Mouse (Mus musculus) NIH3T3 (cell line): ENCODE data around the gene Ccdc9b.
A peak's percentile ranks its signal among the peaks of the same experiment; 100 is the strongest.

Experiments
- DNase-seq: peaks from one replicate; pipeline ENCODE4 v3.0.0-alpha.2; 2012; ENCODE audit warnings: low read depth

The Ccdc9b gene

DNA sequence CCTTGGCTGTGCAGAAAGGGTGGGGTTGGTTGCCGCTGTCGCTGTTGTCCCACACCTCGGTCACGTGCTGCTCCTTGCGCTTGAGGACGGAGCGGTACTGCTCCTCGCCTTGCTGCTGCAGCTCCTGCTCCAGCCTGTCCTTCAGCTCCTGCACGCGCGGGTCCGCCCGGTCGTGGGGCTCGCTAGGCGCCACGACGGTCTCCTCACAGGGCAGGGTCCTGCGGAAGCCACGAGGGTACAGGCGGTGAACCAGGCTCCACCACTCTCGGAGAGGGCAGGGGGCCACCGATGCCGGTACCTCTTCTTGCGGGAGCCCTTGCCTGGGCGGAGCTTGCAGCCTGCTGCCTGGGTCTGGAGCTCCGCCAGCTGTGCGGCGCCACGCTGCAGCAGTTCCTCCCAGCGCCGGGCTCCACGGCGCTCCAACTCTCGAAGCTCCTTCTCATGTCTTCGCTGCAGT is 51.4 kb downstream of the Ccdc9b start:
- no peak for DNase-seq

- peak; percentile 30 for DNase-seq
Measured at GRCm38 (mm10) chr2:118709655-118710221, 52.7 kb downstream of the Ccdc9b start.

DNA sequence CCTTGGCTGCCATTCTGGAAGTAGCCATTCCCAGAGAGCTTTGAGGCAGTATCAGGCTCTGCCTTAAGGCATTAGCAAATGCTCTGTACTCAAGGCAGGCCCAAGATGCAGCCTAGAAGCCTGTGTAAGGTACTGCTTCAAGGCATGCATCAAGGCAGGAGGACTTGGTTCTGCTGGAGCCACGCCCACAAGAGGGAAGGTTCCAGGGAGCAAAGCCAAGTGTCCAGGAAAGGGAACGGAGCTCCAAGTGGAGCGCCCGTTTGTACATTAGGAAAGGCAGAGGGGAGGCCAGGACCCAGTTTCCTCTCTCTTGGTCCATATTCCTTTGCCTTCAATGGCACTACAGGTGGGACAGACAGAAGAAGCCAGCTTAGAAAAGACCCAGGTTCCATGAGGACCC is 54.0 kb downstream of the Ccdc9b start:
- DNase-seq, result no peak

DNA sequence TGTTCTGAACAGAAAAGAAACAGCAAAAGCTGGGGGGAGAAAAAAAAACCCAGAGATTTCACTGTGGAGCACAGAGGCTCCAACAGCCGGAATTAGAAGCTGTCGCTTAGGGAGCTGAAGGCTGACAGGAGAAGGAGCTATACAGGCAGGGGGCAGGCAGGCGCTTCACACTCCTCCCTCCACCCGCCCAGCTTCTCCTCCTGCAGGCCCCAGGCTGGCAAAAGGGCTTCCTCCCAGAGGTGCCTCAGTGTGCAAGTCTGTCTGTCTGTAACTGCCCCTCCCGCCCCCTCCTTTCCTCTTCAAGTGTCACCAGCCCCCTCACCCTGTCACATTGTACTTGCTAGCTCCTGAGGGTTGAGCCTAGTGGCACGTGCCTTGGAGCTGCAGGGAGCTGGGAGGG is 56.0 kb downstream of the Ccdc9b start:
- peak; percentile 46 for DNase-seq
